Mouse (Mus musculus): ENCODE measurements around the gene Tmem91.

Gene Tmem91

DNA sequence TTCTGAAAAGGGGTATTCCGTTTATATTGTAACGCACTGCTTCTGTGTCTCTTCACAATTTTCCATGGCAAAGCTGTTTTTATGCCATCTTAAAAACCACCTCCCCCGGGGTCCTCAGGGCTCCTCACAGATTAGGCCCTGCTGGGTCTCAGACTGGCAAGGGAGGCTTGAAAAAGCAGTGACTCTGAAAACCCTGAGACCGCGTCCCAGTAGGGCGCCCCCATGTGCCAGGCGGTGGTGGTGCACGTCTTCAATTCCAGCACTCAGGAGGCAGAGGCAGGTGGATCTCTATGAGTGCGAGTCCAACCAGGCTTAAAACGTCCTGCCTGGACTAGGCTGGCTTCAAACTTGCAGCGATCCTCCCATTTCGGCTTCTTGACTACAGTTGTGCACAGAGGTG is 25.8 kb upstream of the Tmem91 start:
- DNase-seq (ENCODE audit: low spot score in 2 of 2): no peak

DNA sequence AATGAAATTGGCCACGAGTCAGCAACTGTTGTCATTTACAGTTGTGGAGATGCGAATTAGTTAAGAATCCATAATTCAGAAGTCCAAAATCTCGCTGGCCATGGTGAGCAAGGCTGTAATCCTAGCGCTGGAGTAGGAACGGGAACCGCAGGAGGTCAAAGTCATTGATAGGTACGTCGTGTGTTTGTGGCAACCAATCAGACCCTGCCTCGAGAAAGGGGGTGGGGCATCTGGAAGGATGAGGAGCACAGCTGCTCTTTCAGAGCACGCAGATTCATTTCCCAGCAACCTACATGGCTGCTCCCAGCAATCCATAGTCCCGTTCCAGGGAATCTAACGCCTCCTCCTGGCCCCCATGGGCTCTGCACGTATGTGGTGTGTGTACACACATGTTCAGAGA is 24.9 kb upstream of the Tmem91 start:
- no peak for DNase-seq (ENCODE audit: low spot score in 2 of 2)

- DNase-seq (ENCODE audit: low spot score in 2 of 2): no peak
These were observed 19.1 kb upstream of the Tmem91 start for GRCm38 (mm10) chr7:25694104-25694503.

GRCm38 (mm10) chr7:25690051-25690450 is 15.1 kb upstream of the Tmem91 start:
- no peak for DNase-seq (ENCODE audit: low spot score in 2 of 2)

DNA sequence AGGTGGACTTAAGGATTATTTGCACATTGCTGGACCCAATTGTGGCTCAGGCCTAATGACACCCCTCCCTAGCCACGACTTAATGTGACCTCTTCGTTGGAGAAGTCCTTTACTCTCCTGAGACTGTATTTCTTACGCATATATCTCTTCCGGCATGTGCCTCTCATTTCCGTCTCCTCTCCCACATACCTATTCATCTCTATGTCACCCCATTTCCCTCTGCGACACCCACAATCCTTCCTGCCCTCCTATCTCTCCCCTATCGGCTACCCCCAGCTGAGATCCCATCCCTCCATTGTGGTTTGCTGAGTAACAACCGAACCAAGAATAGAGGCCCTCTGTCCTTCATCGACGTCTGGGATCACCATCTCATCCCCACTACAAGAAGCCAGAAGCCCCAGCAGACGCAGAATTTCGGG is 14.6 kb upstream of the Tmem91 start:
- DNase-seq (ENCODE audit: low spot score in 2 of 2): no peak

GRCm38 (mm10) chr7:25688810-25689586 is 14.0 kb upstream of the Tmem91 start:
- DNase-seq (ENCODE audit: low spot score in 2 of 2): peak; percentile 74 to 78

DNA sequence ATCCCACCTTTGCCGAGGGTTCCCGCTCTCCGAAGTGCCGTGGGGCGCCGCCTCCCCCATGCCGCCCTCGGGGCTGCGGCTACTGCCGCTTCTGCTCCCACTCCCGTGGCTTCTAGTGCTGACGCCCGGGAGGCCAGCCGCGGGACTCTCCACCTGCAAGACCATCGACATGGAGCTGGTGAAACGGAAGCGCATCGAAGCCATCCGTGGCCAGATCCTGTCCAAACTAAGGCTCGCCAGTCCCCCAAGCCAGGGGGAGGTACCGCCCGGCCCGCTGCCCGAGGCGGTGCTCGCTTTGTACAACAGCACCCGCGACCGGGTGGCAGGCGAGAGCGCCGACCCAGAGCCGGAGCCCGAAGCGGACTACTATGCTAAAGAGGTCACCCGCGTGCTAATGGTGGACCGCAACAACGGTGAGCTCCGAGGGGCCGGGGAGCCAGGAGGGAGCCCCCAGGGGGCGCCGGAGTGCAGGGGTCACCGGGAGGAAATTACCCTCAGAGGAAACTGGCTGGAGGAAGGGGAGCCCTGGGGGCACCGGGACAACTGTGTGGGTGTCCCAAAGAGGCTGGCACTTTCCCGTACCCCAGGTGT is 12.9 kb upstream of the Tmem91 start:
- DNase-seq (ENCODE audit: low spot score in 2 of 2): peak; percentile 57 to 72

- DNase-seq (ENCODE audit: low spot score in 2 of 2): peak; percentile 77 to 78
These were observed 11.9 kb upstream of the Tmem91 start, which contains the start of gene Tgfb1 for GRCm38 (mm10) chr7:25686680-25687531. Gene Tgfb1, plus strand, starts transcription at chr7:25687002.

GRCm38 (mm10) chr7:25685926-25686470 is 11.0 kb upstream of the Tmem91 start:
- no peak for DNase-seq (ENCODE audit: low spot score in 2 of 2)

DNA sequence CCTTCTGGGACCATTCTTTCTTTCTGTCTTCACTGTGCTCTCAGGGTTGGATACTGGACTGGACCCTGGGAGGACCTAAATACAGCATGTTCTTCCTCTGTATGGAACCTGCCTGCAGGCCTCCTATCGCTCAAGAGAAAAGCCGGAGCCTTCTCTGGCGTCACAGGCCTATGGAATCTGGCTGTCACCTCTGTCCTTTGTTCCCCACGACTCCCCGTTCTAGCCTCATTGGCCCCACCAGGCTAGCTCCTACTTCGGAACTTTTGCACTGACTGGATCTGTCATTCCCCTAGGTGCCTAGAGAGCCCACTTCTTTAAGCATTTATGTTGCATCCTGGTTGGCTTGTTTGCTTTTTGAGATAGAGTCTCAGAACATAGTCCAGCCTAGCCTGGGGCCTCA is 9.7 kb upstream of the Tmem91 start:
- no peak for DNase-seq (ENCODE audit: low spot score in 2 of 2)

GRCm38 (mm10) chr7:25683474-25684180 is 8.7 kb upstream of the Tmem91 start:
- DNase-seq (ENCODE audit: low spot score in 2 of 2): no peak

- DNase-seq (ENCODE audit: low spot score in 2 of 2): no peak
These were observed 6.6 kb upstream of the Tmem91 start for GRCm38 (mm10) chr7:25681341-25682231.

DNA sequence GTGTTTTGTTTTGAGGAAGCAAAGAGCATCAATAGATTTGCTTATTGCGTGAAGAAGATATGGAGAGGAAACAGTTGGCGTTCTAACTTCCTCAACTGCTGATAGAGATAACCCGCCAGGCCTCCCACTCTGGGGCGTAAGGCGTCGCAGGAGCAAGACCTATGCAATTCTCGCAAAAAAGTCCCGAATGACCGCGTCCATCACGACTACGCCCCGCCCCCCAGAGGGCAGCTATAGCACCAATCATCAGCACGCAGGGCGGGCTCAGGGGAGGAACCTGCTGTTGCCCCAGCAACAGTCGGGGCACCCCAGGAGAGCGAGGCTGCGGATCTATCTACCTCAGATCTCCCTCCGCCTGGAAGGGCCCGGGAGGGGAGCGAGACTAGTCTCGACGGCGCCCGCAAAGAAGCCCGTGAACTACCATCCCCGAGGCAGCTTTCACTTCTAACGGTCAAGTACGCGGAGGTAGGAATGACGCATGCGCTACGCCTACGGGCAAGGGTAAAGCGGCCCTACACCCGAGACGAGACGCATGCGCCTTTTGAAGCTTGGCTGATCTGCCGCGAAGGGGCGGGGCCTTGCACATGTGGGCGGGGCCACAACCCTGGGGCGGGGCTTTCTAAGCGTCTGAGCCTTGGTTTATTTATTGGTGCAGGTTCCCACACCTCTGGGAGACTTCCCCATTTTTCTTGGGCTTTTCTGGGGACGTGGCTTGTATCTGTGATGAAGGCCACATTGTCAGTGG is 5.7 kb upstream of the Tmem91 start, which contains the start of gene B9d2:
TSS of gene B9d2 (plus strand) at position 267 of the 745 bp plus-strand sequence.
- peak; percentile 93 to 95 for DNase-seq (ENCODE audit: low spot score in 2 of 2)

DNA sequence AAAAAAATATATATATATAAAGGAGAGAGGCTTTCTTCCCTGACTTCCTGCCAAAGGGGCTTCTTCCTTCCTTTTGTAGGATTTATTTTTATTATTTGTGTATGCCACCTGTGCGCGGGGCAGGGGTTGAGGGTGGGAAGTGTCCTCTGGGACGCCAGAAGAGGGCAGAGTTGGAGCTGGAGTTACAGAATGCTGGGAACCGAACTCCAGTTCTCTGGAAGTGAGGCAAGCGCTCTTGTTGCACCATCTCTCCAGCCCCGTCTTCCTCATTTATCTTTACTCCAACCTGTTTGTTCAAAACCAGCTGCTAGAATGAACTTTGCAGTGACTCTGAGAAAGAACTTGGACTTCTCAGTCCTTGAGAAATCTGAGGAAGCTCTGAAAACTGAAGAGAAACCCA is 5.0 kb upstream of the Tmem91 start:
- no peak for DNase-seq (ENCODE audit: low spot score in 2 of 2)

DNA sequence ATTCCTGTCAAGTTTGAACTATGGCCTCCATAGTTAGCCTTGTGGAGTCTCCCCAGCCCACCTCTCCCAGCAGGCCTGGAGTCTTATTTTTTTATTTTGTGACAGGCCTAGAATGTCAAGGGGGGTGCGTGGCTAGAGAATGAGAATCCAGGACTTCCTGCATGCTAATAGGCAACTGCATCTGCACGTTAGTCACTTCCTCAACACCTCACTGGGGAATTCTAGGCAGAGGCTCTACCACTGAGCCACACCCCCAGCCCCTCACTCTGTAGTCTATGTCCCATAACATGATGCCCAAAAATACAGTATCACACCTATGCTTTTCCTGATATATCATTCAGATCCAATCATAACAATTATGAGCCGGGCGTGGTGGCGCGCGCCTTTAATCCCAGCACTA is 2.0 kb upstream of the Tmem91 start:
- no peak for DNase-seq (ENCODE audit: low spot score in 2 of 2)

GRCm38 (mm10) chr7:25676085-25676781 is 1.3 kb upstream of the Tmem91 start:
- DNase-seq (ENCODE audit: low spot score in 2 of 2): peak; percentile 73 to 77

GRCm38 (mm10) chr7:25675405-25675804 is 439 bp upstream of the Tmem91 start:
- DNase-seq (ENCODE audit: low spot score in 2 of 2): no peak

DNA sequence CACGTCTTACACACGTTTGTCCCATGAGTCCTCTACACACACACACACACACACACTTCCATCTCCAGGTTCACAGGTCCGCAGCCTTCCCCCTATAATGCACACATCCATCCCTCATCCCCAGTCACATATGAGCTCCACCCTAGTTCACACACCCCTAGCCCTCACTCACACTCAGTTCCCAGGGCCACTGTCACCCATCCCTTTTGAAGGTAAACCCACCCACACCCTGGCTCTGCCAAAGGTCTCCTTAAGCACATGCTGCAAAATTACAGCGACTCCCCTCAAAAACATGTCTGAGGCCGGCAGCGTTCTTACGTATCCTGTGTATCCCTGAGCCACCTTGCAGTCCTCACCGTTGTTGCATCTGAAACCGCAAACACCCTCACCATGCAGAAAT is 669 bp downstream of the Tmem91 start:
- no peak for DNase-seq (ENCODE audit: low spot score in 2 of 2)

DNA sequence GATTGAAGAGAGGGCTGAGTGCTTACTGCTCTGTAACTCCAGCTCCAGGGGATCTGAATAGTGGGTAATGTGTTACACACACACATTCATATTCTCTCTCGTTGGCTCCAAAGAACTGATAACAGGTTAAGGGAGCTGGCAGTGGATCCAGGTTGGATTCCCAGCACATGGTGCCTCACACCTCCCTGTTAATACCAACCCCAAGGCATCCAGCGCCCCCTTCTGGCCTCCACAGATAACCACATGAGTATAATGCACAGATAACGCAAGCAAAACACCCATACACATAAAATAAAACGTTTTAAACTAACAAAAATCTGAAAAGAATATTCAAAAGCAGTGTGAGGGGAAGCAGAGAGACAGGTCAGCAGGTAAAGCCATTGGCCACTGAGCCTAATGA is 2.5 kb downstream of the Tmem91 start:
- DNase-seq (ENCODE audit: low spot score in 2 of 2): no peak
